Mouse (Mus musculus) CH12.LX (cell line): ENCODE measurements at regions not wholly inside any gene's neighbourhood (a gene's known extent, or its start where the extent isn't known, plus 50 kb on each side); places are given as distances from the start of the nearest gene placed in this dataset.

Experiments used
- DNase-seq: peaks from one replicate; pipeline ENCODE4 v3.0.0-alpha.2; 2013; ENCODE audit errors: extremely low read depth
- H3K27ac ChIP-seq: 2 replicates; pipeline ENCODE4 v1.5.1; 2012; ENCODE audit warnings: low read depth, mild to moderate bottlenecking, control low read depth, moderate library complexity; ENCODE audit not compliant: insufficient read depth
- H3K27me3 ChIP-seq: replicated peaks from 2 replicates; pipeline ENCODE3; 2012; ENCODE audit warnings: inconsistent platforms
- H3K36me3 ChIP-seq, 2 experiments: replicated peaks in 1 of 2; 2 replicates each; pipeline versions ENCODE3 to v1.6.1; 2012; ENCODE audit warnings: inconsistent platforms in 1 of 2, low read length in 1 of 2, mild to moderate bottlenecking in 1 of 2, mixed read lengths in 1 of 2, moderate library complexity in 1 of 2; ENCODE audit not compliant: control insufficient read depth in 1 of 2, insufficient read depth in 1 of 2
- H3K4me1 ChIP-seq, 2 experiments: 2 replicates each; pipeline ENCODE4 v1.6.1; 2012; ENCODE audit warnings: inconsistent platforms in 1 of 2, moderate library complexity in 1 of 2; ENCODE audit not compliant: insufficient read depth in 2 of 2, control insufficient read depth in 1 of 2
- H3K4me2 ChIP-seq: 2 replicates; pipeline ENCODE4 v1.6.1; 2012; ENCODE audit warnings: low read depth, mild to moderate bottlenecking, control low read depth; ENCODE audit not compliant: poor library complexity, insufficient read depth, severe bottlenecking
- H3K4me3 ChIP-seq, 3 experiments: fragments of 150-350 bp in 1 of 3; sonication (generic) in 1 of 3; replicated peaks in 1 of 3; 2 replicates each; pipeline versions ENCODE3 to v1.5.1; 2011 to 2012; ENCODE audit warnings: low read depth in 2 of 3, low read length in 2 of 3, mild to moderate bottlenecking in 2 of 3, moderate library complexity in 2 of 3, control low read depth in 1 of 3, improper control_type of control experiment in 1 of 3, inconsistent platforms in 1 of 3, mixed read lengths in 1 of 3; ENCODE audit not compliant: poor library complexity in 1 of 3
- H3K79me2 ChIP-seq: replicated peaks from 2 replicates; pipeline ENCODE4 v1.6.1; 2012; ENCODE audit warnings: mild to moderate bottlenecking, moderate library complexity; ENCODE audit not compliant: control insufficient read depth, poor library complexity, insufficient read depth, severe bottlenecking; ENCODE audit errors: extremely low read depth
- H3K9ac ChIP-seq: 2 replicates; pipeline ENCODE4 v1.6.1; 2012; ENCODE audit warnings: low read depth, mild to moderate bottlenecking, control low read depth, moderate library complexity; ENCODE audit not compliant: insufficient read depth
- H3K9me3 ChIP-seq: replicated peaks from 2 replicates; pipeline ENCODE3; 2012; ENCODE audit warnings: low read length, inconsistent platforms, mixed read lengths
- CHD2 ChIP-seq: IDR thresholded peaks from 2 replicates; pipeline ENCODE4 v1.6.1; 2011; ENCODE audit warnings: low read length, improper control_type of control experiment
- GABPA ChIP-seq: IDR thresholded peaks from 2 replicates; pipeline ENCODE4 v1.6.1; 2012; ENCODE audit warnings: low read depth, low read length, improper control_type of control experiment, inconsistent platforms; ENCODE audit not compliant: insufficient replicate concordance
- HCFC1 ChIP-seq: IDR thresholded peaks from 2 replicates; pipeline ENCODE4 v1.6.1; 2012; ENCODE audit warnings: low read depth, mild to moderate bottlenecking, inconsistent platforms, low read length, improper control_type of control experiment
- IRF4 ChIP-seq: IDR thresholded peaks from 2 replicates; pipeline ENCODE4 v1.6.1; 2014; ENCODE audit warnings: low read depth, mild to moderate bottlenecking, inconsistent platforms, low read length, improper control_type of control experiment
- MAZ ChIP-seq: IDR thresholded peaks from 2 replicates; pipeline ENCODE4 v1.6.1; 2012; ENCODE audit warnings: low read depth, mild to moderate bottlenecking, inconsistent platforms, low read length, improper control_type of control experiment, moderate library complexity
- MYC ChIP-seq: IDR thresholded peaks from 2 replicates; pipeline ENCODE4 v1.6.1; 2011; ENCODE audit warnings: low read depth, mild to moderate bottlenecking, improper control_type of control experiment, low read length
- PAX5 ChIP-seq: IDR thresholded peaks from 2 replicates; pipeline ENCODE4 v1.6.1; 2012; ENCODE audit warnings: low read length, inconsistent platforms, mixed read lengths
- POLR2A ChIP-seq: IDR thresholded peaks from 2 replicates; pipeline ENCODE4 v1.6.1; 2011; ENCODE audit warnings: low read depth, mild to moderate bottlenecking, improper control_type of control experiment, low read length
- RAD21 ChIP-seq: IDR thresholded peaks from 2 replicates; pipeline ENCODE4 v1.6.1; 2011; ENCODE audit warnings: low read depth, mild to moderate bottlenecking, low read length, improper control_type of control experiment, moderate library complexity
- RCOR1 ChIP-seq: conservative IDR thresholded peaks from 2 replicates; pipeline ENCODE4 v1.6.1; 2012; ENCODE audit warnings: low read depth, mild to moderate bottlenecking, inconsistent platforms, low read length, improper control_type of control experiment
- SIN3A ChIP-seq: IDR thresholded peaks from 2 replicates; pipeline ENCODE4 v1.6.1; 2012; ENCODE audit warnings: low read length, improper control_type of control experiment, inconsistent platforms
- TCF12 ChIP-seq: IDR thresholded peaks from 2 replicates; pipeline ENCODE4 v1.6.1; 2014; ENCODE audit warnings: low read depth, mild to moderate bottlenecking, inconsistent platforms, low read length, improper control_type of control experiment
- UBTF ChIP-seq: IDR thresholded peaks from 2 replicates; pipeline ENCODE4 v1.6.1; 2012; ENCODE audit warnings: low read depth, mild to moderate bottlenecking, inconsistent platforms, low read length, improper control_type of control experiment, moderate library complexity
- USF1 ChIP-seq: IDR thresholded peaks from 2 replicates; pipeline ENCODE4 v1.6.1; 2014; ENCODE audit warnings: low read depth, mild to moderate bottlenecking, inconsistent platforms, low read length, improper control_type of control experiment
- ZC3H11A ChIP-seq: IDR thresholded peaks from 2 replicates; pipeline ENCODE4 v1.6.1; 2012; ENCODE audit warnings: low read depth, mild to moderate bottlenecking, inconsistent platforms, low read length, improper control_type of control experiment
- ZKSCAN1 ChIP-seq: IDR thresholded peaks from 2 replicates; pipeline ENCODE4 v1.6.1; 2012; ENCODE audit warnings: low read depth, inconsistent platforms, low read length, improper control_type of control experiment, borderline replicate concordance
- ZMIZ1 ChIP-seq: IDR thresholded peaks from 2 replicates; pipeline ENCODE4 v1.6.1; 2012; ENCODE audit warnings: low read depth, mild to moderate bottlenecking, inconsistent platforms, low read length, improper control_type of control experiment
- dilution Hi-C: fragments of 300-500 bp; cut with MboI; formaldehyde crosslinking; loops from 2 replicates; pipeline ENCODE4 v1.14.3; 2020; ENCODE audit warnings: low sequenced_read_pairs; ENCODE audit not compliant: extremely low pct_unique_long_range_greater_than_20kb, extremely low pct_ligation_motif_present
- in situ Hi-C: fragments of 300-500 bp; cut with MboI; formaldehyde crosslinking; loops from 3 replicates; pipeline ENCODE4 v1.14.3; 2019; ENCODE audit warnings: low sequenced_read_pairs, low pct_ligation_motif_present, low pct_unique_long_range_greater_than_20kb, mixed read lengths

DNA sequence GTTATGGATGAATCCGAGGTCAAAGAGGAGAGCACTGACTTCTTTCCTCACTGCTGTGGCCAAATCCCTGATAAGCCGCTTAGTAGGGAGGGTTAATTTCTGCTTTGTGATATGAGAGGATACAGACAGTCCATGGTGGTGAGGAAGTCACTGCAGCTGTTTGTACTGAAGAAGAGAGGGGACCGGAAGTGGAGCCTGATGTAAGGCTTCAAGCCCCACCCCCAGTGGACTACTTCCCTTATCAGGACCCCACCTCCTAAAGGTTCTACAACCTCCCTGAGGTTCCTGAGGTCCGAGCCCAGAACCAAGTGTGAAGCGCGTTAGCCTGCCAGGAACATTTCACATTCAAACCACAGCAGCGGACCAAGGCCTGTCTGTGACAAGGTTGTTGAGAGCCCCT lies 207.6 kb downstream of the Rap2a start:
- dilution Hi-C loops (no loop called here), in situ Hi-C loops (no loop called here)
- H3K27me3 ChIP-seq = no peaks in the 10 kb centered on the region

DNA sequence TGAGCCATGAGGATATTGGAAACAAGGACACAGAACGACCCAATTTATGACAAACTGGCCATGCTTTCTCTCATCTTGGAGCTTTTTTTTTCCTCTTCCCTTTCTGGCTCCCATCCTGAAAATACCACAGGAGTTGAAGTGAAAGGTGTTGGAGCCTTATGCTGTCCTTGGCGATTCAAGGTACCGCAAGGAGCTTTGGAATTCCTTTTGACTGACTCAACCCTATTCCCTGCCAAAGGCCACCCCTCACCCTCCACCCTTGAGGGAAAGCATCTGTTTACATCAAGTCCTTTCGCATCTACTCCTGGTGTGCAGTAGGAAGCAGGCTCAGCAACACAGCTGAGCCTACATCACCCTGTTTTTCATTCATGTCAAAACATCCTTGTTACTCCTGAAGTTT lies 208.5 kb downstream of the Rap2a start:
- in situ Hi-C loops = no loop called here
- Histone ChIP-seq H3K79me2 (no peaks in the 10 kb centered on the region), H3K4me3 (no peak overlapping the region), H3K9me3 (no peaks in the 10 kb centered on the region), H3K9ac (no peak overlapping the region), H3K4me1 (0 out of 4 replicates have a peak, but pooled peaks cover 0 to 4% of the 10 kb centered on the region in 2 experiments), H3K4me2 (no peak overlapping the region), H3K27ac (no peak overlapping the region), H3K27me3 (no peaks in the 10 kb centered on the region), H3K36me3 (no peaks in the 10 kb centered on the region)
- dilution Hi-C loops = no loop called here
- TF ChIP-seq RAD21 = no peak
- no peak for TF ChIP-seq IRF4
- TF ChIP-seq PAX5 = no peak
- no peak for TF ChIP-seq TCF12
- no peak for TF ChIP-seq POLR2A
- no peak for TF ChIP-seq MAZ
- TF ChIP-seq GABPA = no peak
- TF ChIP-seq MYC = no peak
- TF ChIP-seq USF1 = no peak
- TF ChIP-seq RCOR1 = no peak
- no peak for DNase-seq

More for the DNA sequence above, 207.6 kb downstream of the Rap2a start:
- H3K4me3 ChIP-seq = no peak overlapping the region
- no peaks in the 10 kb centered on the region for H3K79me2 ChIP-seq
- DNase-seq = no peak
- no peaks in the 10 kb centered on the region for H3K36me3 ChIP-seq
- no peaks in the 10 kb centered on the region for H3K9me3 ChIP-seq
- TF ChIP-seq MAZ (no peak), UBTF (no peak), TCF12 (no peak), ZKSCAN1 (no peak), HCFC1 (no peak), SIN3A (no peak), CHD2 (no peak), ZC3H11A (no peak), ZMIZ1 (no peak), GABPA (no peak)
- no peak overlapping the region for H3K9ac ChIP-seq
- H3K4me1 ChIP-seq = 0 out of 4 replicates have a peak, but pooled peaks cover 0 to 4% of the 10 kb centered on the region in 2 experiments
- no peak overlapping the region for H3K27ac ChIP-seq
- H3K4me2 ChIP-seq = no peak overlapping the region
